Comparison of ENCODE assay signal across 18 mouse cellular contexts in genomic region chr3:153935878-153936277, GRCm38 (mm10). TPM values are rescaled to one million over a fixed set of nuclear protein-coding genes. Genes with fewer than 3 reads are reported as not detected.
DNase-seq lines count a peak whose midpoint lies in the region; ATAC-seq lines count a peak whose summit lies in the region.
"Had no signal": no experiment of that assay in that cellular context is flagged by ENCODE, and none has a peak within 500 bp of the region (broad histone marks: within the 10 kb centered on the region; RNA-seq: fewer than 3 reads in every experiment).

No protein-coding gene starts in this region.

- peaks cover 67% of the 10 kb centered on the region for H3K36me3 ChIP-seq in heart, embryonic 10.5 days
- 0 out of 2 replicates have a peak, but pooled peaks cover 3% of the 10 kb centered on the region for H3K36me3 ChIP-seq in midbrain, embryonic 15.5 days (replicated peaks)
- H3K36me3 ChIP-seq: forebrain, embryonic 15.5 days had no signal

- H3K9me3 ChIP-seq in heart, embryonic 10.5 days, result no peaks in the 10 kb centered on the region
- no peaks in the 10 kb centered on the region for H3K9me3 ChIP-seq in midbrain, embryonic 15.5 days
- H3K9me3 ChIP-seq: forebrain, embryonic 15.5 days; hindbrain, embryonic 15.5 days; liver, embryonic 15.5 days; midbrain, embryonic 10.5 days had no signal

- H3K4me1 ChIP-seq in heart, embryonic 10.5 days, result peaks cover 20% of the 10 kb centered on the region; the same call in 1 of the 2 replicates
- no peaks in the 10 kb centered on the region for H3K4me1 ChIP-seq in midbrain, embryonic 15.5 days
- H3K4me1 ChIP-seq: forebrain, embryonic 15.5 days; hindbrain, embryonic 15.5 days; midbrain, embryonic 10.5 days had no signal

- 58% methylated on average over 9 of the region's 9 CpGs for WGBS in heart, embryonic 10.5 days
- 93% methylated on average over 9 of the region's 9 CpGs for WGBS in midbrain, embryonic 15.5 days

- H3K27me3 ChIP-seq in heart, embryonic 10.5 days (ENCODE audit: insufficient read depth, poor library complexity, severe bottlenecking), result no peaks in the 10 kb centered on the region
- no peaks in the 10 kb centered on the region for H3K27me3 ChIP-seq in midbrain, embryonic 15.5 days (replicated peaks)
- H3K27me3 ChIP-seq: forebrain, embryonic 15.5 days; hindbrain, embryonic 15.5 days; liver, embryonic 15.5 days had no signal

- peak overlapping the region; percentile 84 for H3K27ac ChIP-seq in heart, embryonic 10.5 days
- H3K27ac ChIP-seq in midbrain, embryonic 15.5 days, result no peak overlapping the region
- H3K27ac ChIP-seq: forebrain, embryonic 15.5 days; hindbrain, embryonic 15.5 days; liver, embryonic 15.5 days; midbrain, embryonic 10.5 days had no signal

- H3K4me3 ChIP-seq in heart, embryonic 10.5 days, result no peak overlapping the region
- H3K4me3 ChIP-seq in midbrain, embryonic 15.5 days, result no peak overlapping the region
- H3K4me3 ChIP-seq: forebrain, embryonic 15.5 days; hindbrain, embryonic 15.5 days; liver, embryonic 15.5 days; midbrain, embryonic 10.5 days had no signal

- ATAC-seq in midbrain, embryonic 15.5 days (replicated peaks), result no peak
- ATAC-seq: forebrain, embryonic 15.5 days had no signal

- H3K4me2 ChIP-seq in midbrain, embryonic 15.5 days, result no peak overlapping the region
- H3K4me2 ChIP-seq: forebrain, embryonic 15.5 days; hindbrain, embryonic 15.5 days; liver, embryonic 15.5 days had no signal

- intact Hi-C loops in heart, postnatal 14 days (cut with DNase I), result no loop called here

- H3K9ac ChIP-seq in midbrain, embryonic 15.5 days, result no peak overlapping the region
- H3K9ac ChIP-seq: forebrain, embryonic 15.5 days; hindbrain, embryonic 15.5 days; liver, embryonic 15.5 days had no signal

- DNase-seq in kidney, adult 9 months, result peak; percentile 54
- DNase-seq in kidney, postnatal 36 days, result no peak
- no peak for DNase-seq in heart, embryonic 10.5 days (ENCODE audit: low spot score)
- peak; percentile 11 to 32 for DNase-seq in heart, postnatal 14 days
- no peak for DNase-seq in spleen, adult 18-20 months
- no peak for DNase-seq in liver
- DNase-seq: adrenal gland, postnatal 10 days; cerebellum, postnatal 10 days; embryo, embryonic 11 days; gastrocnemius, postnatal 25 days; kidney, adult 8-10 months; lung, postnatal 14 days; thymus, postnatal 36 days had no signal

RNA-seq across cellular contexts. Expression of gene Acadm, which starts 8.6 kb away (rescaled TPM):
- polyA plus RNA-seq in heart, embryonic 10.5 days (2016; fragmentation: Nextera tagmentation; extraction: Ambion mirVana), result 91.2 and 141 TPM in 2 replicates
- 100 to 1,000 TPM; 980 to 999 TPM for total RNA-seq in heart, postnatal 14 days (2021)
- 55.8 and 56.2 TPM in 2 replicates for polyA plus RNA-seq in midbrain, embryonic 15.5 days (2015; fragmentation: Nextera tagmentation; extraction: Ambion mirVana)

RNA-seq across cellular contexts. Expression of gene Rabggtb, which starts 23.1 kb away (rescaled TPM):
- 56.8 and 57.2 TPM in 2 replicates for polyA plus RNA-seq in heart, embryonic 10.5 days (2016; fragmentation: Nextera tagmentation; extraction: Ambion mirVana)
- 100 to 1,000 TPM in 1 of 2 experiments, 10 to 100 TPM in 1; 90.2 to 105 TPM for total RNA-seq in heart, postnatal 14 days (2021)
- 49.5 and 51.3 TPM in 2 replicates for polyA plus RNA-seq in midbrain, embryonic 15.5 days (2015; fragmentation: Nextera tagmentation; extraction: Ambion mirVana)

RNA-seq across cellular contexts. Expression of gene Msh4, which starts 29.9 kb away (rescaled TPM):
- 0.09 and 0.11 TPM in 2 replicates for polyA plus RNA-seq in heart, embryonic 10.5 days (2016; fragmentation: Nextera tagmentation; extraction: Ambion mirVana)
- under 1 TPM; 0.10 to 0.24 TPM for total RNA-seq in heart, postnatal 14 days (2021)
- 0.17 and 0.22 TPM in 2 replicates for polyA plus RNA-seq in midbrain, embryonic 15.5 days (2015; fragmentation: Nextera tagmentation; extraction: Ambion mirVana)
- total RNA-seq: gastrocnemius, postnatal 25 days had no signal

RNA-seq across cellular contexts. Expression of gene Slc44a5, which starts 37.4 kb away (rescaled TPM):
- polyA plus RNA-seq in heart, embryonic 10.5 days (2016; fragmentation: Nextera tagmentation; extraction: Ambion mirVana), result 1.0 and 1.1 TPM in 2 replicates
- under 1 TPM; 0.22 to 0.31 TPM for total RNA-seq in heart, postnatal 14 days (2021)
- 9.1 and 9.9 TPM in 2 replicates for polyA plus RNA-seq in midbrain, embryonic 15.5 days (2015; fragmentation: Nextera tagmentation; extraction: Ambion mirVana)

Comparison
In these comparisons a context has a peak if more than half of its experiments do, and no peak if none do; other contexts are left out.
1. DNase-seq: peak in kidney, adult 9 months (single experiment) and heart, postnatal 14 days (2 of 2); none in kidney, postnatal 36 days (0 of 2), heart, embryonic 10.5 days (single experiment), spleen, adult 18-20 months (0 of 2) and liver (single experiment).